Mouse (Mus musculus) gonadal fat pad, adult 2 months (tissue): Measurements from ENCODE around the gene Bloc1s1. TPM values are rescaled to one million over a fixed set of nuclear protein-coding genes. Genes with fewer than 3 reads are reported as not detected.

Source experiments
- DNase-seq: peaks from one replicate; pipeline ENCODE4 v3.0.0-alpha.2; 2012; ENCODE audit warnings: low read depth
- polyA plus RNA-seq: library from polyadenylated mRNA; depleted of rRNA; stranded (reverse); fragments of >200 nt; gene quantifications from 2 replicates; pipeline ENCODE4 v1.2.3, GENCODE M21; 2012; rRNA removed

Bloc1s1 gene
- polyA plus RNA-seq, 1 experiment = 296 TPM

DNA sequence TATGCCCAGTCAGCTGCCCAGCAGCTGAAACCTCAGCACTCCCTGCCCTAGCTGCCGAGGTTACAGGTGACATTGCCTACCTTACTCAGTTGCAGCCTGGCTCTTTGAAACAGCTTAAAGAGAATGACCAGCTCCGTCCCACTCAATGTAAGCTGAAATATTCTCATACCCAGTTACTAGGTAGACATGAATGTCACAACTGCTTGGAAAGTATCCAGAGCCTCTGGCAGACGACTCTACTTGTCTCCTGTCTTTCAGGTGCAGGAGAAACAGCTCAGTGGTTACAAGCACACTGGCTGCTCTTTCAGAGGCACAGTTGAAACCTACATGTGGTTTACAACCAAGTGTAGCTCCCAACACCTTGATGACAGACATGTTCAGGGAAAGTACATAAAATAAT is 53.5 kb downstream of the Bloc1s1 start:
- DNase-seq = peak; percentile 93

Other genes with a start within 250 kb of the Bloc1s1 start
- 154 and 180 TPM in 2 replicates for gene Suox, start 250.0 kb downstream of the Bloc1s1 start, polyA plus RNA-seq
- 101 and 107 TPM in 2 replicates for gene Rab5b, start 227.8 kb downstream of the Bloc1s1 start, polyA plus RNA-seq
- 48.9 and 54.5 TPM in 2 replicates for gene Pmel, start 219.8 kb downstream of the Bloc1s1 start, polyA plus RNA-seq
- 19.5 and 23.5 TPM in 2 replicates for gene Cdk2, start 219.0 kb downstream of the Bloc1s1 start, polyA plus RNA-seq
- 16.3 and 16.6 TPM in 2 replicates for gene Dgka, start 179.2 kb downstream of the Bloc1s1 start, polyA plus RNA-seq
- 24.9 and 25.1 TPM in 2 replicates for gene Pym1, start 176.1 kb downstream of the Bloc1s1 start, polyA plus RNA-seq
- 15.4 and 21.7 TPM in 2 replicates for gene Mmp19, start 133.1 kb downstream of the Bloc1s1 start, polyA plus RNA-seq
- gene Dnajc14, start 120.0 kb downstream of the Bloc1s1 start, polyA plus RNA-seq = 18.3 and 21.4 TPM in 2 replicates
- gene Tmem198b, start 119.7 kb downstream of the Bloc1s1 start, polyA plus RNA-seq = 18.0 and 22.4 TPM in 2 replicates
- 8.2 and 8.5 TPM in 2 replicates for gene Sarnp, start 106.7 kb downstream of the Bloc1s1 start, polyA plus RNA-seq
- gene Ormdl2, start 102.4 kb downstream of the Bloc1s1 start, polyA plus RNA-seq = 129 and 147 TPM in 2 replicates
- 1.4 and 1.7 TPM in 2 replicates for gene Gdf11, start 32.3 kb downstream of the Bloc1s1 start, polyA plus RNA-seq
- gene Cd63, start 23.0 kb downstream of the Bloc1s1 start, polyA plus RNA-seq = 221 and 278 TPM in 2 replicates
- 23.7 and 24.5 TPM in 2 replicates for gene Rdh5, start 1.1 kb downstream of the Bloc1s1 start, polyA plus RNA-seq
- 85.0 and 170 TPM in 2 replicates for gene Itga7, start 9.8 kb upstream of the Bloc1s1 start, polyA plus RNA-seq
- 3.9 and 6.2 TPM in 2 replicates for gene Mettl7b, start 37.0 kb upstream of the Bloc1s1 start, polyA plus RNA-seq
- gene Olfr9, start 65.4 kb upstream of the Bloc1s1 start, polyA plus RNA-seq = not detected in 2 replicates
- not detected in 2 replicates for gene Olfr763, start 86.8 kb upstream of the Bloc1s1 start, polyA plus RNA-seq
- not detected in 2 replicates for gene Olfr764-ps1, start 115.9 kb upstream of the Bloc1s1 start, polyA plus RNA-seq
- gene Olfr765, start 126.0 kb upstream of the Bloc1s1 start, polyA plus RNA-seq = not detected in 2 replicates
- not detected in 2 replicates for gene Olfr766-ps1, start 144.9 kb upstream of the Bloc1s1 start, polyA plus RNA-seq
- not detected in 2 replicates for gene Olfr767, start 158.9 kb upstream of the Bloc1s1 start, polyA plus RNA-seq
- gene Olfr768, start 175.3 kb upstream of the Bloc1s1 start, polyA plus RNA-seq = not detected in 2 replicates
- gene Olfr769, start 193.8 kb upstream of the Bloc1s1 start, polyA plus RNA-seq = not detected in 2 replicates
- not detected in 2 replicates for gene Olfr770, start 215.0 kb upstream of the Bloc1s1 start, polyA plus RNA-seq
- not detected in 2 replicates for gene Olfr771, start 240.7 kb upstream of the Bloc1s1 start, polyA plus RNA-seq